Mouse (Mus musculus) urinary bladder, postnatal 4 days (tissue): ENCODE data around the gene Morc3.

Experiments used
- DNase-seq, 2 experiments: peaks; one replicate each; pipeline ENCODE4 v3.0.0; 2021 to 2022; ENCODE audit warnings: low spot score in 2 of 2

Morc3 gene

GRCm38 (mm10) chr16:93831627-93832395 is at the start of gene Morc3:
Gene Morc3 (plus strand): TSS chr16:93832121.
- DNase-seq, result peak; percentile 100

DNA sequence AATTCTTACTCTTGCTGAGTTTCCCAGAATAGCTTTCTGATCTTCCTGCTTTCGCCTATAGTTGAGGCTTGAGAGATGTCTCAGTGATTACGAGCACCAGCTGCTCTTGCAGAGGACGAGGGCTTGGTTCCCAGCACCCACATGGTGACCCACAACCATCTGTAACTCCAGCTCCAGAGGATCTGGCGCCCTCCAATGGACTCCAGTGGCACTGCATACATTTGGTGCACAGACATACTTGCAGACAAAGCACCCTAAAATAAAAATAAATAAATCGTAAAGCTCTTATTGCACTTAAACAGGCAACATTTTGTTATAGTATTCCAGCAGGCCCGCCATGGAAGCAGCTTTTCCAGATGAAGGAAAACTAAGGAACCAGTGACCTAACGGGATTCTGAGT is 47.7 kb upstream of the Morc3 start:
- DNase-seq, result no peak

DNA sequence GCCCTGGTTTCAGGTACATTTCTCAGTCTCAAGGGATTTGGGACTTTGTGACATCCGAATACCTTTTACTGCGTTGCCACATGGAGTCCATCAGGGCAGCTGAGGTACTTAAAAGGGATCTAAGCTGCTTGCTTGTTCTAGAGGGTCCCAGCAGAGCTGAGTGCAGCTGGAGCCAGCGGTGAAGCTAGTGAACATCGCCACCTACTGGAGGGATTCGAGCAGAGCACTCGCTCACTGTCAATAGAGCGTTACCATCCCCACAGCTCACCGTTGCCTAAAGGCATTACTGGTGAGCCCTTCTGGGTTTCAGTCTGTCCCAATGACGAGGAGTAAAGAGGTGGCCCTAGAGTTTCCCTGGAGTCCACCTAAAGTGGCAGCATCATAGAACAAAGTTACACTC is 46.1 kb upstream of the Morc3 start:
- DNase-seq, result no peak

DNA sequence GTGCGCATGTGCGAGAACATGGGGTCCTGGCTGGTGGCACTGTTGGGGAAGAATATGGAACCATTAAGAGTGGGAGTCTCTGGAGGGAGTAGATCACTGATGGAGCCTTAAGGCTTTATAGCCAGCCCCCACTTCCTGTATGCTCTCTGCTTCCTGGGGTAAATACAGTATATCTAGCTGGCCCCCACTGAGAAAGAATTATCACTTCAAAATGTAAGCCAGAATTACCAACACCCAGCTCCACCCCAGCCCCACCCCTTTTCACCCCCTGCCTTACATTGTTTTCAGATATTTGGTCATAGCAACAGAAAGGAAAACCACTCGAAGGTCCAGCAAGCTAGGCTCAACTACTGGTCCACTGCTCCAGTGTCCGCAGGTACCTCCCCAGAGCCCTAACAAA is 43.5 kb upstream of the Morc3 start:
- no peak for DNase-seq

DNA sequence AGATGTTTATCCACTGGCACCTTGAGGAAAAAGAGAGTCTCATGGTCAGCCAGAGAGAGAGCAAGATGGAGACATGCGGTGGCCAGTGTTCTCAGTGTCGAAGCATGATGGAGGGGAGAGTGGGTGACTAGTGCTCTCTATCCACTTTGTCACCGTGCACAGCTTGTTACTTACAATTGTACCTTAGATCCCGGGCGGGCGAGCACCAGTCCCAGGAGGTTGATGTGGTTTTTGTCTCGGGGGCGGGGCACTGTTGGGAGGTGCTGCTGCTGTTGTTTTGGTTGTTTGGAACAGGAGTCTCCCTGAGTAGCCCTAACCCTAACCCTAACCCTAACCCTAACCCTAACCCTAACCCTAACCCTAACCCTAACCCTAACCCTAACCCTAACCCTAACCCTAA is 43.0 kb upstream of the Morc3 start:
- DNase-seq, result no peak

- no peak for DNase-seq
These were observed 41.8 kb upstream of the Morc3 start for GRCm38 (mm10) chr16:93789971-93790755.

GRCm38 (mm10) chr16:93792981-93793630 is 38.8 kb upstream of the Morc3 start:
- DNase-seq, result no peak

DNA sequence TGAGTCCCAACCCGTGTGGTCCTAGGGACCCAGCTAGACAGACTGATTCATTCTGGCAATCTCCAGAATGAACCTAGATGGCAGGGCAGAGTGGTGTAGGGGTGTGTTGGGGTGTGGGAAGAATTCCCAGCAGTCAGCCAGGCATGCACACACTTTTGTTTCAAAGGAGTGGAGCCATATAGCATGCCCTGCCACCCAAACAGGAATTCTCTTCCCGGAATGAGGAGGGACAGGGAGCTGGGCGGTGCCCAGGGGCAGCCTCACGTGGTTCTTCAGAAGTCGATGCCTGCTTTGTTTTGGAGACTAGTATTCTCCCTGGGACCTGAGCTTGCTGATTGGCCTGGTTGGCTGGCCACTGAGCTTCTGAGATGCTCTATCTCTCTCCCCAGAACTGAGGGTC is 37.1 kb upstream of the Morc3 start:
- no peak for DNase-seq

DNA sequence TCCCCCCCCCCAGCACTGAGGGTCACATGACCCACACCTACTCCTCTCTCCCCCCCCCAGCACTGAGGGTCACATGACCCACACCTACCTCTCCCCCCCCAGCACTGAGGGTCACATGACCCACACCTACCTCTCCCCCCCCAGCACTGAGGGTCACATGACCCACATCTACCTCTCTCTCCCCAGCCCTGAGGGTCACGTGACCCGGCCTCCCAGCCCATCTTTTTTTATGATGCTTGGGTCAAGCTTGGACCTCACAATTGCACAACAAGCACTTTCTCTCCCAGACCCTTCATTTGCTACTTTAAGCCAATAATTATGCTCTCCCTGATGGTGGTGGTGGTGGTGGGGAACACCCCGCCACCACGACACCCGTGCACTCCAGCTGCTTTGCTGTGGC is 36.5 kb upstream of the Morc3 start:
- no peak for DNase-seq

DNA sequence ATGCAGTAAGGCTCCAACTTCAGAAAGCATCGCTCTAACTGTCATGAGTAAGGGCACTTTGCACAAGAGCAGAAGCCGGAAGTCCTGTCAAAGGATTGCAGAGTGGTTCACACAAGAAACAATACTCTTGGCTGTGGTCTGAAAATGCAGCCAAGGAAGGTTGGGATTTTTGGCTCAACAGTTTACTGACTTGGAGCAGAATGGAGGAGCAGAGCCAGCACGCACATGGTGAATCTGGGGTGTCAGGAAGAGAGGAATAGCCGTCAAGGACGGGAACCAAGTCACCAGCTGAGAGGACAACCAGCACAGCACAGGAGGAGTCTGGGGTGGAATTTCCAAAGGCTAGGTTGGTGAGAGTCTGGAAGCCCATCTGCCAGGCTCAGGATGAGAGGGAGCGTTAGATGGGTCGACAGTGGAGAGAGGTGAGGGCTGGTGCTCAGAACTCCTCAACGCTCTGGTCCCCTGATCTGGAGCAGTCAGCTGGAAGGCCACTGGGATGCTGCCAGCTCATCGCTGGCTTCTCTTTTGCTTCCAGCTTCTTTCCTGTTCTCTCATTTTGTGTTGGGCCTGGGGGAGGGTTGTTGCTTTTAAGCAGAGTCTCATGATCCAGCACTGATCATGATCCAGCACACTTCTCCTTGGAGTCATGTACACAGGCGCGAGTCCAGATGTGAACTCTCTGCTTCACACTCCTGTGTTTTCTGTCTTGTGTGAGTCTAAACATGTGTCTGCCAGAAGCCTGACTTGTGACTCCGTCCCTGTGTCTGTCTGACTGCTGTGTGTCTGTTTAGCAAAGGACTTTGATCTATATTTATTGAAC is 34.7 kb upstream of the Morc3 start:
- DNase-seq, result no peak

- no peak for DNase-seq
These were observed 34.0 kb upstream of the Morc3 start for GRCm38 (mm10) chr16:93797841-93798492.

DNA sequence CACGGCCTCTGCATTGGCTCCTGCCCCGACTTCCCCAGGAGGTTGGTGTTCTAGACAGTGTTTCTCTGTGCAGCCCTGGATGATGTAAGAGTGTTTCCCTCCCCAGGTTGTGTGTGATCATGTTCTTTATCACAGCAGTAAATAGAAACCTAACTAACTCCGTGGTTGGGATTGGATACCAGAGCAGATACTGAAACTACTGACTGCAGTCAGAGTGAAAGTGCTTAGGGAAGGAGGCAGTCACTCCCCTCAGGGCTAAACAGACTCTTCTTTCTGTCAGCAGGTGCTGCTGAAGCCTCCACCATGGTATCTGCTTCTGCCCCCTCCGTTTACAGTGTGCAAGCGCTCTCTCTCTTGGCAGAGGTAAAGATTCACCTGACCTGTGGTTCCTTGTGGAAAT is 33.3 kb upstream of the Morc3 start:
- DNase-seq, result no peak

DNA sequence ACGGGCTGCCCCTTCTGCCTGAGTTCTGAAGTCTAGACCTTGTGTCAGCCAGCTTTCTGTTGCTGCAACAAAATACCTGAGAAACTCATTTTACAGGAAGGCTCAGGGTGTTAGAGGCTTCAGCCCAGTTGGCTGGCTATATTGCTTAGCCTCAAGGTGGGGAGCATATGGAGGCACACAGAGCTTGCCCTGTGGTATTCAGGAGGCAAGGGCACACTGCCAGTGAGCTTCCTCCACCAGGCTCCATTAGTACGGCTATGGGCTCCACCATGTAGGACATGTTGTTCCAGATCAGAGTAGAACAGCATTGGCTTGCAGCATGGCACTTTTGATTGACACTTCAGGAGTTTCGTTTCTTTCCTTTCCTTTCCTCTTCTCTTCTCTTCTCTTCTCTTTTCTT is 32.9 kb upstream of the Morc3 start:
- DNase-seq, result no peak

GRCm38 (mm10) chr16:93799936-93800335 is 32.0 kb upstream of the Morc3 start:
- no peak for DNase-seq

DNA sequence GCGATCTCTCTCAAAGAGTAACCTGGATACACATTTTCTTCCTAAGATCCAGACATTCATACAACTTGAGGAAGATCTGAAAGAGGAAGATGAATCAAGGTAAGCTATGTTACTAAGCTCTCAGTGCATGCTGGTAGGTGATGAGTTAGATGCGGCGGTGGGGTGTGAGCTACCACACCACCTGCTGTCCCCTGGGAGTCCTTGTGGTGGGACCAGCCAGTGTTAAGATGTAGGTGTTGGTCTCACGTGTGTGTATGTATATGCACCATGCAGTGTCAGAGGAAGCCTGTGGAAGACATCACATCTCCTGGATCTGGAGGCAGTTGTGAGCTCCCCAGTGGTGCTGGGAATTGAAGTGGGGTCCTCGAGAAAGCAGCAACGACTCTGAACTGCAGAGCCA is 24.8 kb upstream of the Morc3 start:
- DNase-seq, result no peak

DNA sequence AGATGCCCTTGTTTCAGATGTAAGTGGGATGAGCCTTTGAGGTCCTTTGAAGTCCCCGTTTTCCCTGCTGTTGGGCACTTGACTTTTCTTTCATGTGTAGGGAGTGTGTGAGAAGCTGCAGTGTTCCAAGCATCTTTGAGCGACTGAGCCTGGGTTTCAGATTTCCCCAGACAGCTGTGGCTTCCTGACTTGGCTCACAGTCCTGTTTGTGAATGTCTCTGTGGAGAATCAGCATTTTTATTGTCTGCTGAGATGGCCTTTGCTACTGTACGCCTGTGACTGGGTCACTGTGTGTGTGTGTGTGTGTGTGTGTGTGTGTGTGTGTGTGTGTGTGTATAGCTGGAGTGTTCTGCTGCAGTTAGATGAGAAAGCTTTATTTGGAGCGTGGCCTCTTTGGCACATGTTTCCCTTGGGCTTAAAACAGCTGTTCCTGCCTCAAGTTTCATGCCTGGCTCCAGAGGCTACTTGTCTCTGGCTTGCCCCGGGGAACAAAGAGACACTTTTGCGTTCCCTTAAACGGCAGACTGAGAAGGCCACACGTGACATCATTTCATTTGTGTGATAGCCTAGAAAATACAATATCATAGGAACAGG is 23.9 kb upstream of the Morc3 start:
- peak in 1 of 2 experiments; percentile 52 for DNase-seq

DNA sequence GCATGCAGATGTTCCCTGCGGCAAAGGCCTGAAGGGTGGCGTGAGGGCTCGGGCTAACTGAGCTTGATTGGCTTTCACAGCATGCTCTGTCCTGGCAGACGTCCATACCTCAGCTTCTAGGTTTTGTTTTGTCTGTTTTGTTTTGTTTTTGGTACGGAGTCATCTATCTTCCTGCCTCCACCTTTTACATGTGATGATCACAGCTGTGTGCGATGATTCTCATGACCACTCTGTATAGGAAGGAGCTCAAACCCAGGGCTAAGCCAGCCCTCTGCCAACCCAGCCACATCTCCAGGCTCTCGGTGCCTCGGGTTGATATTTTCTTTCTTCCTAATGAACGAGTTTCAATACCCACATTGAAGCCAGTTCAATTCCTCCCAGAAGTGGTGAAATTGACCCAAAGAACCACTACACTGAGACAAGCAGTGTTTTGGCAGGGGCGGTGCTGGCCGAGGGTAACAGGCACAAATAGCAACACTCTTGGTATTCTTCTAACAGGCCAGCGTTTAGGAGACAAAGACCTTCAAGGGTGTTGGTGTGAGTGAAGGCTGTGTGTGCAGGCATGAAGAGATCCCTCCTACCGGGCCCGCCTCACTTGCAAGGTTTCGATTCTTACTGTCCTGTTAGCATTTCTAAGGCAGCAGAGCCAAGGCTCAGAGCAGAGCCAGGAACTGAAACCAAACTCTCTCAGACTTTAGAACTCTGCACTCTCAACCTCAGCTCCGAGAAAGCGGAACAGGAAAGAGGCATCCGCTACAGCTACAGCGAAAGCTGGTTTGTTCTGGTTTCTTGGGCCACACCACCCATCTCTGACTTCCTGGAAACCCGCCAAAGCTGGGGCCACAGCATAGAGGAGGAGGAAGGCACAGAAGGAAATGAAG is 15.8 kb upstream of the Morc3 start:
- peak in 1 of 2 experiments; percentile 42 for DNase-seq

DNA sequence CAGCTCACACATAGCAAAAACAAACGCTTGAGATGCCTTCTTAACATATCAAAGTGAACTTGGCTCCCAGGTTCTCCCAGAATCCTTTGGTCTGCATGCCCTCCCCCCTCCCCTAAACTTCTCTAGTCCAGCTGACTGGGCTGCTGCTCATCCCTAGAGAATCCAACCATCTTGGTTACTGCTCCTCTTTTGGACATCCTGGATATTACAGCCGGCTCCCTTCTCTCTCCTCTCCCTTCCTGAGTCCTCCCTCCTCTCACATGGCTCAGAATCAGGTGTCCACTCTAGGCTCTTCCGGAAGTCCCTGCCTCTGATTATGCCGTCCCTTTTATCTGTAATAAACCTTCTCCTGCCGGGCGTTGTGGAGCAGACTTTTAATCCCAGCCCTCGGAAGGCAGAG is 15.1 kb upstream of the Morc3 start:
- DNase-seq, result no peak

DNA sequence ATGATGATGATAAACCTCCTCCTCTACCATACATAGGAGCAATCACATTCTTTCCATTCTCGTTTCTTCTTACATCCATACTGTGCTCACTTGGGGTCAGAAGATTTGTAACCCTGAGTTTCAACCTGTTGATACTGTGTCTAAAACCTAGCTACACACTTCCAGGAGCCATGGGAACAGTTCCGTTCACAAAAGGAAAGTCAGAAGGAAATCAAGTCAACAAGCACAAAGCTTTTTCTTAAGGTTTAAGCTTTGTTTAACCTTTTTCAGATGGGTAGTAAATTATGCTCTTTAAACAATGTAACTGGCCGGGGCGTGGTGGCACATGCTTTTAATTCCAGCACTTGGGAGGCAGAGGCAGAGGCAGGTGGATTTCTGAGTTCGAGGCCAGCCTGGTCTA is 14.6 kb upstream of the Morc3 start:
- no peak for DNase-seq
